Mouse (Mus musculus) thymus, adult 2 months (tissue): ENCODE results near the gene Reep1.

ENCODE experiments used
- CTCF ChIP-seq: fragments of 200-500 bp; IDR thresholded peaks from 2 replicates; pipeline ENCODE4 v1.5.1; 2012; ENCODE audit warnings: mild to moderate bottlenecking, control low read depth, low read length, moderate library complexity, borderline replicate concordance; ENCODE audit not compliant: control insufficient read depth, poor library complexity, insufficient read depth; ENCODE audit errors: extremely low read depth
- POLR2A ChIP-seq: fragments of 200-500 bp; IDR thresholded peaks from 2 replicates; pipeline ENCODE4 v1.6.1; 2012; ENCODE audit warnings: mild to moderate bottlenecking, low read length, control low read depth, moderate library complexity; ENCODE audit not compliant: control insufficient read depth, poor library complexity, insufficient read depth; ENCODE audit errors: extremely low read depth

DNA sequence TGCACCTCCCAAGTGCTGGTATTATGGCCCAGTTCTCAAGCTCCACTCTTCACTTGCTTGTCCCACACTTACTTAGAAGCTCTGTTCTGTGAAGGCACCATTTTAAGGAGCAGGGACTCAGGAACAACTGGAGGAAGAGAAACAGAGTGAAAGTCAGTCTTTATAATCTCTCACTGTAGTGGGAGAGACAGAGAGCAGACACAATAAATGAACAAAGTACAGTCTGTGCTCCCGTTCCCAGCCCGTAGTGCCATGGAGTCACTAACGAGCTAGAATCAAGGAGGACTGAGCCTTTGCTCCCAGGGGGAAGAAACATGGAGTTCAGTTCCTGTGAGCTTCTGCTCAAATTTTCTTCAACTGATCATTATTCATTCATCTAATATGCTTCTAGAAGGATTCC is 11.8 kb upstream of the Reep1 start:
- TF ChIP-seq CTCF (no peak), POLR2A (no peak)
